Mouse (Mus musculus): ENCODE measurements around the gene Mrps6.

Gene Mrps6

GRCm38 (mm10) chr16:92127226-92127625, 69.2 kb downstream of the Mrps6 start:
- DNase-seq = no peak

- DNase-seq = no peak
These were observed 69.6 kb downstream of the Mrps6 start for GRCm38 (mm10) chr16:92127666-92128065.

GRCm38 (mm10) chr16:92129843-92130242, 71.8 kb downstream of the Mrps6 start:
- no peak for DNase-seq

- DNase-seq = no peak
These were observed 74.4 kb downstream of the Mrps6 start for GRCm38 (mm10) chr16:92132511-92132910.

- no peak for DNase-seq
These were observed 76.2 kb downstream of the Mrps6 start for GRCm38 (mm10) chr16:92134148-92134764.

GRCm38 (mm10) chr16:92136275-92136674, 78.2 kb downstream of the Mrps6 start:
- DNase-seq = no peak

GRCm38 (mm10) chr16:92139386-92140261, 81.6 kb downstream of the Mrps6 start:
- no peak for DNase-seq

- no peak for DNase-seq
These were observed 82.3 kb downstream of the Mrps6 start for GRCm38 (mm10) chr16:92140328-92140727.

GRCm38 (mm10) chr16:92141021-92141420, 83.0 kb downstream of the Mrps6 start:
- no peak for DNase-seq

- no peak for DNase-seq
These were observed 84.4 kb downstream of the Mrps6 start for GRCm38 (mm10) chr16:92142426-92143012.

- no peak for DNase-seq
These were observed 89.7 kb downstream of the Mrps6 start for GRCm38 (mm10) chr16:92147631-92148366.

- DNase-seq = no peak
These were observed 90.3 kb downstream of the Mrps6 start for GRCm38 (mm10) chr16:92148367-92148728.

GRCm38 (mm10) chr16:92150975-92151374, 92.9 kb downstream of the Mrps6 start:
- DNase-seq = no peak

- peak; percentile 37 to 60 for DNase-seq
These were observed 100.0 kb downstream of the Mrps6 start for GRCm38 (mm10) chr16:92158021-92158455.

GRCm38 (mm10) chr16:92158461-92159091, 100.5 kb downstream of the Mrps6 start:
- peak; percentile 79 for DNase-seq

GRCm38 (mm10) chr16:92159114-92159513, 101.0 kb downstream of the Mrps6 start:
- DNase-seq = peak; percentile 38 to 44

Data from kidney, postnatal 36 days (tissue).